In the genomic region with DNA sequence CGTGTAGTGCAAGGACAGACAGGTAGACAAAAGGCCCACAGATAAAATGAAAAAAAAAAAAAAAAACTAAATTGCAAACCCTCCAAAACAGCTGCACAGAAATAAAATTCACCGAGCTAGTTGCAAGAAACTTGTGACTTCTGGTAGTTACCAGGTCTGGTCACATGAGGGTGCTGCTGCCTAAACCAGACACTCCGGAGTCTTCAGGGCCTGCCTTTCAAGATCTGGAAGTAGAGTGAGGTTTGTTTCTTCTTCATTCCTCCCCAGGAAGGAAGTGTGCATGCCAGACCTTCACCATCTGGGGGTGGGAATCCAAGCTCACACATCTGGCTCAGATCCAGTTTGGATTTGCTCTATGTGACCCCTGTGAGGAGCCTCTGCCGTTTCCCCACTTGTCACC, we compare ENCODE assay signal across 8 mouse cellular contexts. TPM values are rescaled to one million over a fixed set of nuclear protein-coding genes. Genes with fewer than 3 reads are reported as not detected.
DNase-seq lines count a peak whose midpoint lies in the region; TF ChIP-seq lines count a peak whose summit lies in the region.
"Had no signal": no experiment of that assay in that cellular context is flagged by ENCODE, and none has a peak within 500 bp of the region (broad histone marks: within the 10 kb centered on the region; RNA-seq: fewer than 3 reads in every experiment).

No protein-coding gene starts in this region.

- intact Hi-C loops in left cerebral cortex, postnatal 36 days (cut with DNase I), result no loop called here

- TF ChIP-seq CTCF in kidney, adult 2 months (conservative IDR thresholded peaks at IDR 0.05; ENCODE audit: insufficient read depth, insufficient read length, low read depth, low read length), result peak; percentile 65

- WGBS in kidney, adult 2 months, result 15% methylated on average over 4 of the region's 4 CpGs

- no peak overlapping the region for H3K27ac ChIP-seq in kidney, adult 2 months (ENCODE audit: insufficient read depth, low read depth, low read length)

- H3K4me1 ChIP-seq in kidney, adult 2 months (ENCODE audit: control insufficient read depth, insufficient read depth, low read length), result no peaks in the 10 kb centered on the region

- TF ChIP-seq POLR2A in kidney, adult 2 months (IDR thresholded peaks at IDR 0.05; ENCODE audit: low read depth, low read length), result no peak

- H3K27me3 ChIP-seq in kidney, adult 2 months (replicated peaks; ENCODE audit: control insufficient read depth, insufficient read depth, low read length), result no peaks in the 10 kb centered on the region

- DNase-seq in kidney, adult 2 months, result no peak
- no peak for DNase-seq in kidney, adult 8-10 months
- peak; percentile 57 for DNase-seq in A20 (ENCODE audit: low read depth, low spot score)
- peak; percentile 74 for DNase-seq in CD4-positive, CD25-positive, alpha-beta regulatory T cell, adult 2 months (ENCODE audit: low read depth, low spot score)
- DNase-seq in cerebellum, postnatal 25 days, result peak; percentile 59 to 76
- DNase-seq in left cerebral cortex, postnatal 36 days (ENCODE audit: low spot score in 2 of 2), result peak; percentile 45 to 54
- peak; percentile 73 for DNase-seq in retina, embryonic 14.5 days (ENCODE audit: low spot score)

- H3K36me3 ChIP-seq in kidney, adult 2 months (ENCODE audit: control insufficient read depth, insufficient read depth, low read length), result no peaks in the 10 kb centered on the region; the same call in 1 of the 2 replicates

- no peak overlapping the region for H3K4me3 ChIP-seq in kidney, adult 2 months (ENCODE audit: insufficient read depth, low read depth, low read length)
- H3K4me3 ChIP-seq: megakaryocyte, embryonic 14.5 days had no signal

RNA-seq across cellular contexts. Expression of gene Sdc3, which starts 7.6 kb away (rescaled TPM):
- 27.1 and 45.3 TPM in 2 replicates for polyA plus RNA-seq in kidney, adult 2 months (2012; rRNA removed)
- total RNA-seq in left cerebral cortex, postnatal 36 days (2021), result 100 to 1,000 TPM; 156 to 161 TPM

Comparison
In these comparisons a context has a peak if more than half of its experiments do, and no peak if none do; other contexts are left out.
1. DNase-seq: peak in A20 (single experiment), CD4-positive, CD25-positive, alpha-beta regulatory T cell, adult 2 months (single experiment), cerebellum, postnatal 25 days (2 of 2), left cerebral cortex, postnatal 36 days (2 of 2) and retina, embryonic 14.5 days (single experiment); none in kidney, adult 2 months (single experiment) and kidney, adult 8-10 months (0 of 2).